Mouse (Mus musculus) erythroid progenitor cell, adult 5-6 weeks (primary cell): Measurements from ENCODE around the gene Secisbp2. TPM values are rescaled to one million over a fixed set of nuclear protein-coding genes. Genes with fewer than 3 reads are reported as not detected.

Source experiments
- ATAC-seq: replicated peaks from 2 replicates; pipeline ENCODE4 v1.8.0; 2016; ENCODE audit warnings: moderate number of reproducible peaks, mild to moderate bottlenecking, moderate TSS enrichment, inconsistent platforms; ENCODE audit not compliant: poor library complexity, low FRiP score, severe bottlenecking
- total RNA-seq, 2 experiments: library from RNA; stranded (forward) in 1 of 2; stranded (reverse) in 1 of 2; fragments of 150-400 nt in 1 of 2; fragments of 186-747, 209-891 nt in 1 of 2; gene quantifications; 2 replicates each; pipeline versions ENCODE4 v1.2.3 to v1.2.4; 2015 to 2017; ENCODE audit warnings: low replicate concordance in 2 of 2

The Secisbp2 gene
- total RNA-seq, 2 experiments from 2014 or later: 28.9 to 31.5 TPM

GRCm38 (mm10) chr13:51679332-51679731 is 27.8 kb downstream of the Secisbp2 start:
- no peak for ATAC-seq

DNA sequence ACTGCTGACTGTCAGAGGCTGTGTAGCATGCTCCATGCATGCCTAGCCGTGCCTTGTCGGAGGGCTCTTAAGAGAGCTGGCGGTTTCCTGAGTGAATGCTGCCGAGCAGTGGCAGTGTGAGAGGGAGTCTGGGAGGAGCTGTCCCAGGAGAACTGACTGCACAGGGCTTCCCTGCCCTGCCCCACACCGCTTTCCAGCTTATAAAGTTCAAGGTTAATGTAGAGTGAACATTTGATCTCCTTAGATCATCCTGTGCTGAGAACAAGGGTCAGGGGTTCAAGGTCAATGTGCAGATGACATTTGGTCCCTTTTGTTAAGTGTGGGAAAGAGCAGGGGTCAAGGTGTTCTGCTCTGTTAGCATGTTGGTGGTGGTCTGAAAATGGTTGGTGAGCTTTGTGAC is 29.6 kb downstream of the Secisbp2 start:
- ATAC-seq: no peak

- no peak for ATAC-seq
These were observed 30.1 kb downstream of the Secisbp2 start for GRCm38 (mm10) chr13:51681634-51682033.

DNA sequence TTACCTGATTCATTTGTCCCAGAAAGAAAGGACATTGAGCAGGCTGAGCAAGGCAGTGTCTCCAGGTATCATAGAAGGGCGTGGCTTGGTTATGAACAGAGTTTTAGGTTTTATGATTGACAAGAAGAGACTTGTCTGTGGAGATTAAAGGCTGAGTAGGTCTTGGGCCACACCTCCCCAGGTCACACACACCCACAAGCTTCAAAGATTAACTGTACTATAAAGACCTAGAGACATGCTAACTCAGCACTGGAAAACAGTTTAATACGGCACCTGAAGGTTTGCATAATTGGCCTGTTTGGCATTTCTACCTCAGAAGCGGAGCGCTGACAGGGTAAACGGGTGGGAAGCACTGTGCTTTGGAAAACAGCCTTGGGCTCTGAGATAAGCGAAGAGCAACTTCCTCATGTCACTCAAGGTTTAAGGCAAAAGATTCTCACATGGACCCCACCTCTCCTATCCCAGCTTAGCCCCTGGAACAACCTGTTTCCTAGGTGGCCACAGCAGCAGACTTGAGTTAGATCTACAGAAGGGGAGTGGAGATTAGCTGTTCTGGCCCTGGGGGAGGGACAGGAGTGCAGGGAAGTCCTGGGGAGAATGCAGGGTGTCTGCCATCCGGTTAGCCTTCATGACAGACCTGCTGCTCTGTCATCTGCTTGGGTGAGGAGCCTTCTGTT is 33.9 kb downstream of the Secisbp2 start:
- ATAC-seq: no peak

DNA sequence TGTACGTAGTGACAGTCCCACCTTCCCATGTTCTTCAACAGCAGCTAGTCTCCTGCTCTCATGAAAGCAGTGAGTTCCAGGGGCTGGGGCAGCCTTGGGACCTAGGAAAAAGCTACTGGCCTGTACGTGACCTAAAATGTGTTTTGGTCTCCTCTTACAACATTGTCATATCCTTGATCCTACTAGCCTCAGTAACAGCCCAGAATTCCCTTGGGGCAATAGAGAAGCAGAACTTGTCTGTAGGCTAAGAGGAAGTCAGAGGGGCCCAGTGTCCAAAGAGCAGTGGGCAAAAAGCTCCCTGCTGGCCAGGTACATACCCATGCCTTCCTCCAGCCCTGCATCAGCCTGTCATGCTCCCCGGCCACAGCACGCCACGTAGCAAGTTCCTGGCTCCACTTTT is 35.5 kb downstream of the Secisbp2 start:
- no peak for ATAC-seq

GRCm38 (mm10) chr13:51688688-51689087 is 37.2 kb downstream of the Secisbp2 start:
- no peak for ATAC-seq

DNA sequence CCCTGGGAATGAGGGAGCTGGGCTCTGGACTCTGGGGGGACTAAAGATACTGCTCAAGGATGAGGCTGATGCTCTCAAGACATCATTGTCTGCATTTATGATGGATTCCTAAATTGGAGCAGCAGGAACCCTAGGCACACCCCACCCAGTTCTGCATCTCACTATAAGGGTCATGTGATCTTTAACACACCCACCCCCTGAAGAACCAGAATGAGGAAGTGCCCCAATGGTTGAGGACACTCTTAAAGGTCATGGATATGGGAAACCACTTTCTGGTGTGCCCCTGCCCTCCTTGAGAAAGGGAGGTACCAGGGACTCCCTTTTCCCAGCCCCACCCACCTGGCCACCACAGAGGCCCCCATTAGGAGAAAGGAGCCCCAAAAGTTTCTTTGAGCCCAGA is 45.0 kb downstream of the Secisbp2 start:
- ATAC-seq: no peak

DNA sequence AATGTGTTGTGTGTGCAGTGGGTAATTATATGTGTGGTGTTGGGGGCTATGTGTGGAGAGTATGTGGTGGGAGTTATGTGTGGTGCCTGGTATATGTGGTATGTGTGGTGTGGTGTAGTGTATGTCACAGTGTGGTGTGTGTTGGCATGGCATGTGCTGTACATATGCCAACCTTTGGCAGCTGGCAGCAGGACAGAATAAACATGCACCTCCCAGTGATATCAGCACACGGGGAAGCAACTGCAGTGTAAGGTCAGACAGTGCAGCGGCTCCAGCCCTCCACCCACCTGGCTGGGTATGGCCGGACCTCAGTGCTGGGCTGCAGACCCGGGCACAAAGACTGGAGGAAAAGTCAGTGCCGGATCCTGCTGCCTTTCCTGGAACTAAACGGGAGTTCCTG is 46.0 kb downstream of the Secisbp2 start:
- ATAC-seq: 0 out of 2 replicates have a peak, but pooled peaks have one; percentile 11

GRCm38 (mm10) chr13:51697897-51698296 is 46.4 kb downstream of the Secisbp2 start:
- ATAC-seq: 0 out of 2 replicates have a peak, but pooled peaks have one; percentile 33

DNA sequence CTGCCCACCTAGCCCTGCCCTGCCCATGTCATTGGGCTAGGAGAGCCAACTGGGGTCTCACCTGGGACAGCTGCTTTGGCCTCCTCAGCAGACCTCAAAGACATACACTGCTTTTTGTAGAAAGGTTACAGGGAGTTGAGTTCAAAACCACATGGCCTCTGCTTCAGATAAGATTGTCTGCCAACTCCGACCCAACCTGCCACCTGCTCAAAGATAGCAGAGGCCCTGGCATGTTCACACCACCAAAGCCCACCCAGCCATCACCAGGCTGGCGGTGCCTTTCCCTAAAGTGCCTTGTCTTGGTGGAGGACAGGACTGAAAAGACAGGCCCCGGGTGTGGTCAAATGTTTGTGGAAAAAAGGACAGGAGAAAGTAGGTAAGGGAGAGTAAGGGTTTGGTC is 46.8 kb downstream of the Secisbp2 start:
- no peak for ATAC-seq

DNA sequence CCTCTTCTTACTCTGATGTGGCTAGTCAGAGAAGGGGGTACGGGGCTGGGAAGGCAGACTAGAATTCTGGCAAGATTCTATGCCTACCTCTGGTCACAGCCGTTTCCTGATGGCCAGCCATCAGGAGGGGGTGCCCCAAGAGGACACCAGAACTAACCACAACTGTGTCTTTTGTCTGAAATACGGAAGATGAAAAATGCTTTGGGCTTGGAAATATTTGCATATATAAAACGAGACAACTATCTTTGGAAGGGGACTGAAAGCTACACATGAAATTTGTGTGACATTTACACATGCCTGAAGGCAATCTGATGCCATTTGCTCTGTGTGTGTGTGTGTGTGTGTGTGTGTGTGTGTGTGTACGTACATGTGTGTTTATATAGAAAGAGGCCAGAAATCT is 52.4 kb downstream of the Secisbp2 start:
- no peak for ATAC-seq

- no peak; the same call in 1 of the 2 replicates for ATAC-seq
These were observed 54.7 kb downstream of the Secisbp2 start for GRCm38 (mm10) chr13:51705882-51706854.

DNA sequence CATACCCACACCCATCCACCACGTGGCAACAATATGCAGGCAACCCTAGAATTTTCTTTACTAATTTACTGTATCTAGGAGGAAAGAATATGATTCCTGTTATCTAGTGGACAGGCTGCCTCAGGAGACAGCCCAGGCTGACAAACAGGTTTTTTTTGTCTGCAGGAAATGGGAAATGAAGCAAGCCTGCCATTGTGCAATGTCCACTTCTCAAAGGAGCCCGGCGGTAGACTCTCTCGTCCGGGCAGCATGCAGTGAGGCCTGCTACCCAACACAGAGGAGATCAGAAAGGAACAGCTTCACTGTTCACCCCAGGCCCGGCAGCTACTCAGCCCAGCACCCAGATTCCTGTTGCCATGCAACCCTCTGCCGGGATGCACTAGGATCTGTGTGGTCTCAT is 59.2 kb downstream of the Secisbp2 start:
- ATAC-seq: no peak

DNA sequence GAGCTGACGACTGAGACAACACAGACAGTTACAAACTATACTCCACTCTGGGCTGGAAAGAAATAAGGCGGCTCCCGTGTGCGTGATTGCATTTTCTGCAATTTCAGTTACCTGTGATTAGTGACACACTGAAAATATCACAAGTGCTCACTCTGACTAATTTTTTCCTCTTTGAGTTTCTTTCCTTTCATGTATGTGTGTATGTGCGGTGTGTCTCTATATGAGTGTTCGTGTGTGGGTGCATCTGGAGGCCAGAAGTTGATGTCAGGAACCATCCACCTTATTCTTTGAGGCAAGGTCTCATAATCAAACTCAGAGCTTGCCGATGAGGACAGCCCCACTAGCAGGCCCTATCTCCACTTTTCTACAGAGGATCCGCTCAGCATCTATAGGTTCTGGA is 60.5 kb downstream of the Secisbp2 start:
- ATAC-seq: no peak

- no peak for ATAC-seq
These were observed 65.1 kb downstream of the Secisbp2 start for GRCm38 (mm10) chr13:51716350-51717263.

- ATAC-seq: no peak
These were observed 67.8 kb downstream of the Secisbp2 start for GRCm38 (mm10) chr13:51719256-51719655.

- ATAC-seq: 0 out of 2 replicates have a peak, but pooled peaks have one; percentile 33
These were observed 69.1 kb downstream of the Secisbp2 start for GRCm38 (mm10) chr13:51720556-51720955.

DNA sequence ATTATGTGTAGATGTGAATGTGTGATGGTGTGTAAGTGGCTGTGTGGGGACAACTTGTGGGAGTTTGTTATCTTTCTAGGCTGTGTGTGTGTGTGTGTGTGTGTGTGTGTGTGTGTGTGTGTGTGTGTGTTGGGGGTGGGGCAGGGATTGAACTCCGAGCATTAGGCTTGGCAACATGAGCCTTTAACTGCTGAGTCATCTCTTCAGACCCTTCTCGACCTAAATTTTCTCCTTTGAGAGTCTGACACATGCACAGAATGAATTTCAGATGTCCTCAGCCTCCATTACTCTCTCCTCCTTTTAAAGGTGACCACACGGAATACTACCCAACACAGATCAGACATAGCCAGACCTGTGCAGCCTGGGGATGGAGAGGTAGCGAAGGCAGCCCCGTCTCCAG is 71.6 kb downstream of the Secisbp2 start:
- no peak for ATAC-seq

GRCm38 (mm10) chr13:51724566-51724965 is 73.1 kb downstream of the Secisbp2 start:
- ATAC-seq: no peak

DNA sequence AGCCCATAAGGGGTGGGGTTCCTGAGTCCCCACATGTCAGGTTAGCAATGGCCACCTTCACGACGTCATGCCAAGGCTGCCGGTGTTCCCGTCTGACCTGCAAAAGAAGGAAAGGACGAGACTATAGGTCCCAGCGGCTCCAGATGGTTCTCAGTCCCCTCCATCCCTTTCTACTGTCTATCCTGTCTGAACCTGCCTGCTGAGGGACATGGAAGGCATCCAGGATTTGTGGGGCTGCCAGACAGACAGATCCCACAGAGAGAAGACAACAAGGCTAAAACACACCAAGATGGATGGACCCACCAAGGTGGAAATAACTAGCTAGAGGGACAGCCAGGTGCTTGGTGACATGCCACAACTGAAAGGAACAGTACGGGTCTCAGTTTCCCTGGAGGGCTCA is 73.9 kb downstream of the Secisbp2 start:
- no peak for ATAC-seq
